Mouse (Mus musculus) megakaryocyte, embryonic 14.5 days (primary cell): ENCODE measurements around the gene Acta2. TPM values are rescaled to one million over a fixed set of nuclear protein-coding genes. Genes with fewer than 3 reads are reported as not detected.

Source experiments
- H3K27me3 ChIP-seq: replicated peaks from 2 replicates; pipeline ENCODE3; 2012; ENCODE audit warnings: inconsistent platforms
- H3K36me3 ChIP-seq: replicated peaks from 2 replicates; pipeline ENCODE3; 2012; ENCODE audit warnings: low read length, inconsistent platforms, mixed read lengths
- H3K4me1 ChIP-seq: 2 replicates; pipeline ENCODE4 v1.6.1; 2012; ENCODE audit warnings: inconsistent platforms
- H3K4me3 ChIP-seq: replicated peaks from 2 replicates; pipeline ENCODE3; 2012; ENCODE audit warnings: moderate library complexity, mild to moderate bottlenecking, inconsistent platforms
- H3K9me3 ChIP-seq: 2 replicates; pipeline ENCODE4 v1.6.1; 2012; ENCODE audit warnings: inconsistent platforms
- FLI1 ChIP-seq: IDR thresholded peaks from 2 replicates; pipeline ENCODE4 v1.6.1; 2012; ENCODE audit warnings: low read length, inconsistent platforms, mixed read lengths
- GATA1 ChIP-seq: IDR thresholded peaks from 3 replicates; pipeline ENCODE4 v1.6.1; 2012; ENCODE audit warnings: mixed read lengths, low read length, inconsistent platforms, borderline replicate concordance
- polyA plus RNA-seq: library from polyadenylated mRNA; stranded (reverse); fragments of >175 nt; gene quantifications from 2 replicates; pipeline ENCODE4 v1.2.3, GENCODE M21; 2012; ENCODE audit warnings: low replicate concordance; ENCODE audit not compliant: insufficient read depth

Gene Acta2
- polyA plus RNA-seq, 1 experiment = not detected

- no peak overlapping the region for H3K4me3 ChIP-seq
These were observed 15.6 kb upstream of the Acta2 start for GRCm38 (mm10) chr19:34270824-34271464.

GRCm38 (mm10) chr19:34270106-34270726, 14.8 kb upstream of the Acta2 start:
- Histone ChIP-seq H3K4me3 (no peak overlapping the region), H3K36me3 (no peaks in the 10 kb centered on the region), H3K9me3 (no peaks in the 10 kb centered on the region), H3K4me1 (peaks cover 10% of the 10 kb centered on the region; the same call in 1 of the 2 replicates), H3K27me3 (no peaks in the 10 kb centered on the region)
- TF ChIP-seq FLI1 (no peak), GATA1 (no peak)

More at GRCm38 (mm10) chr19:34270824-34271464, 15.6 kb upstream of the Acta2 start:
- no peaks in the 10 kb centered on the region for H3K9me3 ChIP-seq
- no peaks in the 10 kb centered on the region for H3K36me3 ChIP-seq
- TF ChIP-seq FLI1 = no peak
- no peak for TF ChIP-seq GATA1
- H3K27me3 ChIP-seq = no peaks in the 10 kb centered on the region
- H3K4me1 ChIP-seq = peaks cover 10% of the 10 kb centered on the region; the same call in 1 of the 2 replicates

- Histone ChIP-seq H3K4me3 (no peak overlapping the region), H3K4me1 (peaks cover 10% of the 10 kb centered on the region; the same call in 1 of the 2 replicates), H3K36me3 (no peaks in the 10 kb centered on the region), H3K9me3 (no peaks in the 10 kb centered on the region), H3K27me3 (no peaks in the 10 kb centered on the region)
- no peak for TF ChIP-seq FLI1
- no peak for TF ChIP-seq GATA1
These were observed 13.6 kb upstream of the Acta2 start for GRCm38 (mm10) chr19:34268991-34269390.

GRCm38 (mm10) chr19:34265604-34266193, 10.3 kb upstream of the Acta2 start:
- H3K9me3 ChIP-seq = no peaks in the 10 kb centered on the region
- TF ChIP-seq GATA1 (no peak), FLI1 (no peak)
- H3K36me3 ChIP-seq = no peaks in the 10 kb centered on the region
- H3K27me3 ChIP-seq = no peaks in the 10 kb centered on the region
- peaks cover 18% of the 10 kb centered on the region; the same call in 1 of the 2 replicates for H3K4me1 ChIP-seq
- no peak overlapping the region for H3K4me3 ChIP-seq

GRCm38 (mm10) chr19:34262273-34262974, 7.0 kb upstream of the Acta2 start:
- TF ChIP-seq FLI1 (no peak), GATA1 (no peak)
- H3K9me3 ChIP-seq = no peaks in the 10 kb centered on the region

GRCm38 (mm10) chr19:34256936-34257335, 1.5 kb upstream of the Acta2 start:
- Histone ChIP-seq H3K27me3 (peaks cover 3% of the 10 kb centered on the region), H3K4me3 (no peak overlapping the region), H3K4me1 (peaks cover 26% of the 10 kb centered on the region), H3K9me3 (no peaks in the 10 kb centered on the region), H3K36me3 (no peaks in the 10 kb centered on the region)
- TF ChIP-seq FLI1 (no peak), GATA1 (no peak)

More at GRCm38 (mm10) chr19:34262273-34262974, 7.0 kb upstream of the Acta2 start:
- no peaks in the 10 kb centered on the region for H3K36me3 ChIP-seq
- H3K4me1 ChIP-seq = peaks cover 8% of the 10 kb centered on the region; the same call in 1 of the 2 replicates
- no peak overlapping the region for H3K4me3 ChIP-seq
- no peaks in the 10 kb centered on the region for H3K27me3 ChIP-seq

- Histone ChIP-seq H3K4me3 (no peak overlapping the region), H3K9me3 (no peaks in the 10 kb centered on the region), H3K27me3 (peaks cover 3% of the 10 kb centered on the region), H3K4me1 (peaks cover 26% of the 10 kb centered on the region), H3K36me3 (no peaks in the 10 kb centered on the region)
- TF ChIP-seq FLI1 (no peak), GATA1 (no peak)
These were observed 759 bp upstream of the Acta2 start for GRCm38 (mm10) chr19:34256149-34256548.

- H3K36me3 ChIP-seq = no peaks in the 10 kb centered on the region
- H3K4me1 ChIP-seq = peaks cover 28% of the 10 kb centered on the region
- no peak for TF ChIP-seq GATA1
- TF ChIP-seq FLI1 = no peak
- no peaks in the 10 kb centered on the region for H3K9me3 ChIP-seq
- H3K4me3 ChIP-seq = peak overlapping the region; percentile 74
- H3K27me3 ChIP-seq = peaks cover 3% of the 10 kb centered on the region
These were observed 1.1 kb downstream of the Acta2 start for GRCm38 (mm10) chr19:34254101-34254879.

- Histone ChIP-seq H3K27me3 (peaks cover 3% of the 10 kb centered on the region), H3K36me3 (no peaks in the 10 kb centered on the region), H3K9me3 (no peaks in the 10 kb centered on the region), H3K4me3 (no peak overlapping the region), H3K4me1 (peaks cover 39% of the 10 kb centered on the region)
- TF ChIP-seq FLI1 = no peak
- no peak for TF ChIP-seq GATA1
These were observed 2.9 kb downstream of the Acta2 start for GRCm38 (mm10) chr19:34252450-34252849.

GRCm38 (mm10) chr19:34251900-34252299, 3.5 kb downstream of the Acta2 start:
- Histone ChIP-seq H3K4me3 (no peak overlapping the region), H3K9me3 (no peaks in the 10 kb centered on the region), H3K36me3 (no peaks in the 10 kb centered on the region), H3K27me3 (peaks cover 3% of the 10 kb centered on the region), H3K4me1 (peaks cover 39% of the 10 kb centered on the region)
- no peak for TF ChIP-seq GATA1
